Mouse (Mus musculus) forebrain, embryonic 11.5 days (tissue): ENCODE measurements at regions not wholly inside any gene's neighbourhood (a gene's known extent, or its start where the extent isn't known, plus 50 kb on each side); places are given as distances from the start of the nearest gene placed in this dataset.

Experiments
- ATAC-seq: fragments of 200-750 bp; cut with Nextera tagmentation; replicated peaks from 2 replicates; pipeline ENCODE4 v1.8.0; 2017; ENCODE audit warnings: moderate TSS enrichment; ENCODE audit not compliant: low FRiP score
- DNase-seq: peaks from one replicate; pipeline ENCODE4 v3.0.0-alpha.2; 2017; ENCODE audit warnings: low spot score
- H3K27ac ChIP-seq: fragments of 300-500 bp; sonication (generic); 2 replicates; pipeline ENCODE4 v1.5.1; 2014; ENCODE audit warnings: low read depth, low read length
- H3K27me3 ChIP-seq: fragments of 300-500 bp; sonication (generic); 2 replicates; pipeline ENCODE4 v1.6.1; 2014; ENCODE audit warnings: mild to moderate bottlenecking, low read length, mixed read lengths; ENCODE audit not compliant: control insufficient read depth, insufficient read depth
- H3K36me3 ChIP-seq: fragments of 300-500 bp; sonication (generic); 2 replicates; pipeline ENCODE4 v1.6.1; 2014; ENCODE audit warnings: mild to moderate bottlenecking, low read length, moderate library complexity, mixed read lengths; ENCODE audit not compliant: control insufficient read depth, insufficient read depth
- H3K4me1 ChIP-seq: fragments of 300-500 bp; sonication (generic); replicated peaks from 2 replicates; pipeline ENCODE4 v1.6.1; 2014; ENCODE audit warnings: low read length, mixed read lengths; ENCODE audit not compliant: control insufficient read depth, insufficient read depth
- H3K4me2 ChIP-seq: fragments of 300-500 bp; sonication (generic); 2 replicates; pipeline ENCODE4 v1.6.1; 2014; ENCODE audit warnings: low read depth, mild to moderate bottlenecking, low read length, moderate library complexity, mixed read lengths; ENCODE audit not compliant: severe bottlenecking
- H3K4me3 ChIP-seq: fragments of 300-500 bp; sonication (generic); 2 replicates; pipeline ENCODE4 v1.5.1; 2014; ENCODE audit warnings: low read depth, low read length
- H3K9ac ChIP-seq: fragments of 300-500 bp; sonication (generic); 2 replicates; pipeline ENCODE4 v1.6.1; 2014; ENCODE audit warnings: low read length
- H3K9me3 ChIP-seq: fragments of 300-500 bp; sonication (generic); 2 replicates; pipeline ENCODE4 v1.6.1; 2016; ENCODE audit warnings: low read length, mixed read lengths; ENCODE audit not compliant: control insufficient read depth
- WGBS: fragments of 180-500 bp; shearing (Covaris S2); extraction: QIAGEN DNeasy Blood & Tissue Kit; methylation state at CpG from one replicate; pipeline ENCODE4 v1.1.7; 2014; 5-methylcytosine and 5-hydroxymethylcytosine counted together

DNA sequence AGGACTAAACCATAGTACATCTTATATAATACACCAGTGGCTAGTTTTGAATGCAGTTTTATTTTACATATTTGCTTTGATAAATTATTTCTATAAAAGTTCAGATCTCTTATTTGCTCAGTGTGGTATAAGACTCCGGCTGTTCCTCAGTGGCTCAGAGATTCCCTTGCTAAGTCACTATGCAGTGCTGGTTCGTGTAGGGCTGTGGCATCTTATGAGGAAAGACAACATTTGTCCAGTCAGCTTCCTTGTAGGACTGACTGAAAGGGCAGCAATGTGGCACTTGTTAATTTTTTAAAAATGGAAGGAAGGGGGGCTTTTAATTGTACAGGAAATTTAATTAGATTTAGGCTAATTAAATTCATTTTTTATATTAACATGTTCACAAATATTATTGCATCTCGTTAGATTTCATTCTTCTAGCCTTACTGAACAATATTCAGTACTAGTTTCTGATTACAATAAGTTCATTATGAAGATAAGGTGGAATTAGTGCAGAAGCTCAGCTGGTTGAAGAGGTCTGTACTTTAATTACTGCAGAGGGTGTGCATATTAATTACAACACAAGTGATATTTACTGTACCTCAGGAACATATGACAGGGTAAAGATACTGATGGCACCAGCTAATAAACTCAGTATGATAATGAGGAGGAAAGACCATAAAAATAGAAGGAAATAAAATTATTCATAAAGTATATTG is 200.3 kb upstream of the Vrk2 start:
- no peak overlapping the region for H3K4me2 ChIP-seq
- ATAC-seq (no peak), DNase-seq (no peak)
- H3K27me3 ChIP-seq, result no peaks in the 10 kb centered on the region
- 80% methylated on average over 3 of the region's 3 CpGs for WGBS
- no peaks in the 10 kb centered on the region for H3K4me1 ChIP-seq
- no peaks in the 10 kb centered on the region for H3K36me3 ChIP-seq
- no peak overlapping the region for H3K9ac ChIP-seq
- no peaks in the 10 kb centered on the region for H3K9me3 ChIP-seq
- no peak overlapping the region for H3K4me3 ChIP-seq
- H3K27ac ChIP-seq, result no peak overlapping the region

DNA sequence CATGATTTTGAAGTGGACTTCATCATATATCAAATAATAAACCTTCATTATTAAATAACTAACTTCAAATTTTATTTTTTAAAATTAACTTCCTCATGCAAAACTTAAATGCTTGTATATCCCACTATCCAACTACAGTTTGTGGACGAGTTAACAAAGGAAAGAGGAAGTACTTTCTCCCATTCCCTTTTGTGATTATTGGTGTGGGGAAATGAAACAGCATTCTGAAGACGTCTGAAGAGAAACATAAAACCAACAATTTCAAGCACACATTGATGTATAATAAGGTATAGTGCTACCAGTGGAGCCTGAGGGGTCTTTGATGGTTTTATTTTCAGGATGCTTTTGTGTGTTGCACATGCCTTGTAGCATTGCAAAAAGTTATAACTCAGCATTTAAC is 195.5 kb upstream of the Vrk2 start:
- ATAC-seq, result no peak

DNA sequence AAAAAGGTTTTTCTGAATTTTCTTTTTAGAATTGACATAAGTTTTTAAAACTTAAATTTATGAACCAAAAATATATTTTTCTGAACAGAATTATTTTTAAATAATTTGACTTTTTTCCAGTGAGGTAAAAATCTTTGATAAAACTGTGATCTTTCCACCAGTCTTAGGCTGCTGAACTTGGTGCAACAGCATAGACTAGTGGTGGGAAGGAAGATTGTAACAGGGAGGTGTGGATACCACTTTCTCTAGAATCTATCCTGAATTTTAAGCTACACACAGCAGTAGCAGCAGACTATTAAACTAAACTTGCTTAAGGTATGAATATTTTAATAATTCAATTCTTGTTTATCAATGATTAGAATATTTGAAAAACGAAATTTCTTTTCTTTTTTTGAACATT is 191.4 kb upstream of the Vrk2 start:
- WGBS, result 17% methylated on average over 1 of the region's 1 CpGs
- no peaks in the 10 kb centered on the region for H3K4me1 ChIP-seq
- no peak for DNase-seq
- H3K36me3 ChIP-seq, result no peaks in the 10 kb centered on the region
- no peaks in the 10 kb centered on the region for H3K27me3 ChIP-seq
- H3K27ac ChIP-seq, result no peak overlapping the region
- no peaks in the 10 kb centered on the region for H3K9me3 ChIP-seq
- H3K9ac ChIP-seq, result no peak overlapping the region
- no peak overlapping the region for H3K4me2 ChIP-seq
- no peak overlapping the region for H3K4me3 ChIP-seq
- ATAC-seq, result peak; percentile 86; the same call in 1 of the 2 replicates

More for the DNA sequence above, 195.5 kb upstream of the Vrk2 start:
- Histone ChIP-seq H3K4me3 (no peak overlapping the region), H3K9me3 (no peaks in the 10 kb centered on the region), H3K27ac (no peak overlapping the region), H3K9ac (no peak overlapping the region), H3K4me1 (no peaks in the 10 kb centered on the region), H3K4me2 (no peak overlapping the region), H3K36me3 (no peaks in the 10 kb centered on the region), H3K27me3 (no peaks in the 10 kb centered on the region)
- WGBS, result 71% methylated on average over 2 of the region's 2 CpGs
- DNase-seq, result no peak

DNA sequence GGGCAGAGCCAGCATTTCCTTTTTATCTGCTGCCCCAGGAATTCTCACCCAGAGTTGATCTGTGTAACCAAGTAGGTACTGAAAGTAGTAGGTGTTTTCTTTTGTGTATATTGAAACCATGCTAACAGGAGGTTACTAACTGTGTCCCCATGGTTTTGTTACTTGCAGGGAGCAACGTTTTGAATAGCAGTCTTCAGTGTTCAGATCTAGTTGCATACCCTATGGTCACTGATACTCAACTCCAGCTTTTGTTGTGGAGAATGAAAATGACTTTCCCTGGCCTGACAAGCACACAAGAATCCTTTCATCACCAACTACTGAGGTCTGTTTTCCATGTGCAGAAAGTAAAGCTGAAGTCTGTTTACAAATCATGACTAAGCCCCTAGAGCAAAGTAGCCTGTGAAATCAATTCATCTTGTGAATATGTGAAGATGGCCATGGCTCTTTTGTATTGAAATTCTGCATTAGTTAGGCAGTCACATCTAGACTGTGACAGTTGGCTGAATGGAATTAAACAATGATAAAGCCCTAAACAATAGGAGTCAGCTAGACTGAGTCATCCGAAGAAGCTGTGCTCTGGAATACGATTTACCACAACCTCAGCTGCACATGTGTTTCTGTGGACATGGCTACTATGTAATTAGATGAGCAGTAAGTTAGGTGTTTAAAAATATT is 179.5 kb upstream of the Vrk2 start:
- H3K27me3 ChIP-seq, result no peaks in the 10 kb centered on the region
- H3K4me3 ChIP-seq, result no peak overlapping the region
- no peaks in the 10 kb centered on the region for H3K36me3 ChIP-seq
- no peak overlapping the region for H3K4me2 ChIP-seq
- no peak overlapping the region for H3K9ac ChIP-seq
- ATAC-seq (peak; percentile 64), DNase-seq (no peak)
- H3K9me3 ChIP-seq, result no peaks in the 10 kb centered on the region
- H3K4me1 ChIP-seq, result no peaks in the 10 kb centered on the region; the same call in 1 of the 2 replicates
- WGBS, result 19% methylated on average over 3 of the region's 3 CpGs
- no peak overlapping the region for H3K27ac ChIP-seq

DNA sequence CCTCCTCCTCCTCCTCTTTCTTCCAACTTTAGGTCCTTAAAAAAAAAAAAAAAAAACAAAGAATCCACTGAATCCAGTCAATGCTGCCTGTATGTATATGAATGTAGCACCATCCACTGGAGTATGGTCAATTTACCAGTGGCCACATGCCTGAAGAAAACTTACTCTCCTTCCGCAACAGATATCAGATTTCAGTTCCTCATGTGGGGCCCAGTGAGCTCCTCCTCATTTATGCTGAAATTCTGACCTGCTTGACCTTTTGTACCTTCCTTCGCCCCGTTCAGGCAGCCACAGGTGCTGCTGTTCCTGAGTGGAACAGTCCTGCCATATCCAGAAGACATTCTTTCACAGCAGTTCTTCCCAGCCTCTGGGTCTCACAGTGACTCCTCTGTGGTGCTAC is 161.8 kb upstream of the Vrk2 start:
- Histone ChIP-seq H3K36me3 (no peaks in the 10 kb centered on the region), H3K4me3 (no peak overlapping the region), H3K4me2 (no peak overlapping the region), H3K9me3 (no peaks in the 10 kb centered on the region), H3K27me3 (no peaks in the 10 kb centered on the region), H3K9ac (no peak overlapping the region), H3K4me1 (peaks cover 2% of the 10 kb centered on the region; the same call in 1 of the 2 replicates), H3K27ac (no peak overlapping the region)
- 81% methylated on average over 3 of the region's 3 CpGs for WGBS
- DNase-seq (no peak), ATAC-seq (no peak)

DNA sequence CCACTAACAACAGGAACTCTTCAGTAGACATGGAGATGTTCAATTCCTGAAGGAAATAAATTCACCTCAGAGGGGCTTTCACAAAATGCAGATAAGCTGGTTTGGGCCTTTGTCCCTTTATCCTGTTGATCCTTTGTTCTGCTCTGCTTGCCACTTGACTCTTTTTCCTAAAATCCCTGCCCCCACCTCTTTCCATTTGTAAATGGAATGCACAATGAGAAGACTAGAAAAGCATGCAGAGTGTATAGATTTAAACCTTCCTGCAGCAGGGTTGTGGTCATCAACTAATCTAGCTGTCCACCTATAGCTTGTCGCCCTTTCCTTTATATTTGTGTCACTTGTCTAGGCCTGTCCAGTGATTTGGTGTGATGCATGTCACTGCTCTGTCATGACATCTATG is 159.8 kb upstream of the Vrk2 start:
- no peak overlapping the region for H3K4me3 ChIP-seq
- H3K27me3 ChIP-seq, result no peaks in the 10 kb centered on the region
- 0 out of 2 replicates have a peak overlapping the region, but pooled peaks have one; percentile 11 for H3K4me2 ChIP-seq
- no peak for DNase-seq
- H3K27ac ChIP-seq, result no peak overlapping the region
- H3K4me1 ChIP-seq, result peaks cover 2% of the 10 kb centered on the region; the same call in 1 of the 2 replicates
- H3K9me3 ChIP-seq, result no peaks in the 10 kb centered on the region
- peak; percentile 46; the same call in 1 of the 2 replicates for ATAC-seq
- no peaks in the 10 kb centered on the region for H3K36me3 ChIP-seq
- H3K9ac ChIP-seq, result no peak overlapping the region
- WGBS, result 37% methylated on average over 1 of the region's 1 CpGs

DNA sequence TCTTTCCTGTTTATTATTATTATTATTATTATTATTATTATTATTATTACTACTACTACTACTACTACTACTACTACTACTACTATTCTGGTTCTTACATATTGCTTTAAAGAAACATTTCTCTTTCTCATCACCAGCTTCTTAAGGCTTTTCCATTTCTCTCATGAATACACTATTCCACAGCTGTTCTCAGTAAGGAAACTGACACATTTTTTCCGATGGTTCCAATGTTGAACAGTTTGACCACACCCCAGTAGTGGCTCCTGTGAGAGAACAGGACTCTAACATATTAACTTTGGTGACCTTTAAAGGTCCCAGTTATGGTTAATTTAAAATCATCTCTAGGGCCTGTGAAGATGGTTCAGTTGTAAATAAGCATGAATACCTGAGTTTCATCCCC is 148.4 kb upstream of the Vrk2 start:
- H3K9ac ChIP-seq, result no peak overlapping the region
- H3K4me2 ChIP-seq, result no peak overlapping the region
- H3K27ac ChIP-seq, result no peak overlapping the region
- no peaks in the 10 kb centered on the region for H3K36me3 ChIP-seq
- no peaks in the 10 kb centered on the region for H3K9me3 ChIP-seq
- no peak for ATAC-seq
- WGBS, result 83% methylated on average over 1 of the region's 1 CpGs
- no peaks in the 10 kb centered on the region for H3K27me3 ChIP-seq
- no peak overlapping the region for H3K4me3 ChIP-seq
- no peak for DNase-seq
- no peaks in the 10 kb centered on the region for H3K4me1 ChIP-seq

DNA sequence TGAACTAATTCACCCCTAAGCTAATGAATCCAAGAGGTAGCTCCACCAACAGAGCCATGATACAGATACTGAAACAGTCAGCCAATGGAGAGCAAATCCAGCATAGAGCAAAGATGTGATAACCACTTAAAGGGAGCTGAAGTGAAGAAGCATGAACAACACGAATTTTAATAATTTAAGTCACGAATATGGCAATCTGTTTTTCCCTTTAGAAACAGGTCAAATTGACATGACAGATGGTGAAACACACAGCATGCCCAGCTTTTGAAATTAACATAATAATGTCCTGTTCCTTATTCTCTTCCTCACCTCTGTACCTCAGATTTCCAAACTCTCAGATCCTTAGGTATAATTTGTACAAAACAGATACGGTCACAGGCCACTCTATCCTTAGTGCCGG is 145.9 kb upstream of the Vrk2 start:
- 76% methylated on average over 4 of the region's 4 CpGs for WGBS
- no peaks in the 10 kb centered on the region for H3K9me3 ChIP-seq

DNA sequence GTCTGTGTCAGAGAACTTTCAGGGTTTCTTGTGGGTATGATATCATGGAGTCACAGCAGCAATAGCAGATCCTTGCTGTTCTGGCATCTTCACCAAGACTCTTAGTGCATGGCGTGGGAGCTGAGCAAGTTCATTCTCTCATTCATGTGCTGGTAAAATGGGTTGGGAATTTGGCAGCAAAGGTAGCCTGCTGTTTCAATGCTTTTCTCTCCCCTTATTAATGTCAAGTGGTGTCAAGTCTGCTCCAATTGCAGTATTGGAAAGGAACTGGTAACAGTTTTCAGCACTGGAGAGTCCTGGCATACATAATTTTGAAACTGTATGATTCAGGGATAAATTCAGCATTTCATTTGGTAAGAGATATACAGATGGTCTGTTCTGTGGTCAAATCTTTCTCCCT is 133.2 kb upstream of the Vrk2 start:
- no peak overlapping the region for H3K4me3 ChIP-seq
- no peaks in the 10 kb centered on the region for H3K9me3 ChIP-seq
- H3K36me3 ChIP-seq, result no peaks in the 10 kb centered on the region
- WGBS, result 75% methylated on average over 1 of the region's 1 CpGs
- no peak overlapping the region for H3K9ac ChIP-seq
- no peak overlapping the region for H3K4me2 ChIP-seq
- DNase-seq, result no peak
- no peak overlapping the region for H3K27ac ChIP-seq
- no peak for ATAC-seq
- no peaks in the 10 kb centered on the region for H3K27me3 ChIP-seq
- no peaks in the 10 kb centered on the region for H3K4me1 ChIP-seq

More for the DNA sequence above, 145.9 kb upstream of the Vrk2 start:
- H3K4me3 ChIP-seq, result no peak overlapping the region
- no peak for ATAC-seq
- no peak overlapping the region for H3K4me2 ChIP-seq
- no peak overlapping the region for H3K27ac ChIP-seq
- H3K4me1 ChIP-seq, result no peaks in the 10 kb centered on the region
- no peaks in the 10 kb centered on the region for H3K27me3 ChIP-seq
- no peak overlapping the region for H3K9ac ChIP-seq
- no peak for DNase-seq
- no peaks in the 10 kb centered on the region for H3K36me3 ChIP-seq
